ENCODE assay signal across 21 mouse cellular contexts in the genomic region with DNA sequence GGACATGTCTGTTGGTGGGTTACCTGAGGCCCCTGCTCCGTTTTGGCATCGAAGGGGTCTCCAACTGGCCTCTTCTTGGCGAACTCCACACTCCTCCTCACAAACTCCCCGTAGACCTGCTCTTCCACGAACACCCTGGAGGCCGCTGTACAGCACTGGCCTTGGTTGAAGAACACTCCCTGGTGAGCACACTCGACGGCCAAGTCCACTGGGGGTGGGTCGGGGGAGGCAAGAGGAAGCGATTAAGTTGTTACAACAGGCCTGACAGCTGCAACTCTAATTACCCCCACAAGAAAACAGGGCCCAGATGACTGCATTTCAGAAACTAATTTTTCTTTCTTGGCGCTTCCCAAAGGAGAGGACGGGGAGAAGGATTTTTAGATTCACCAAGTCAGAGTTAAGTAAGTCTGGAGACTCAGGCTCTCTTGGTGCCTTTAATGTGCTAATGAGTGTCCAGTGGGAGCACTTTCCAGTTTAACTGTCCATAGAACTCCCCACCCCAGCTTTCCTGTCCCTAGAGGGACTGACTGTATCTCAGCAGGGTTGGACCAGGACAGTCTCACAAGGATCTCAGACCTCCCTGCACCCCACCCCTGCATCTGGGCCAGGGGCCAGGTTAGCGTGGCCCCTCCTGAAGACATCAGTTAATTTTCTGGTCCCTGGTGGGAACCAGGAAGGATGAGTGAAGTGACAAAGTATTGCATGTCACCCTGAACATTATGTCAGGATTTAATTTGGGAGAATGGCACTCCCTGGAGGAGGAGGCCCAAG. TPM values are rescaled to one million over a fixed set of nuclear protein-coding genes. Genes with fewer than 3 reads are reported as not detected.
A peak's percentile ranks its signal among the peaks of the same experiment; 100 is the strongest.
DNase-seq lines count a peak whose midpoint lies in the region; ATAC-seq and TF ChIP-seq lines count a peak whose summit lies in the region.
"Had no signal": no experiment of that assay in that cellular context is flagged by ENCODE, and none has a peak within 500 bp of the region (broad histone marks: within the 10 kb centered on the region; RNA-seq: fewer than 3 reads in every experiment).

No protein-coding gene starts in this region.

- no peak for TF ChIP-seq CTCF in lung, postnatal 0 days (IDR thresholded peaks at IDR 0.05)

- no peak for TF ChIP-seq EP300 in lung, postnatal 0 days (IDR thresholded peaks at IDR 0.05)

- DNase-seq in gastrocnemius, postnatal 14 days = peak; percentile 49
- DNase-seq in gastrocnemius, postnatal 4 days (ENCODE audit: low spot score in 2 of 2) = no peak
- DNase-seq in lung, postnatal 0 days (ENCODE audit: low spot score) = peak; percentile 60
- no peak for DNase-seq in lung, adult 18-20 months
- peak; percentile 19 to 53 for DNase-seq in heart, adult 9 months (ENCODE audit: low spot score in 2 of 2)
- DNase-seq in testis, postnatal 10 days (ENCODE audit: low spot score) = peak; percentile 85
- no peak for DNase-seq in left cerebral cortex, adult 11 months (ENCODE audit: low spot score)
- DNase-seq: B cell, adult 2 months; cerebellum, postnatal 25 days; right cerebral cortex, adult 18-20 months; thymus, adult 2 months had no signal

- intact Hi-C loops in gastrocnemius, postnatal 14 days (cut with DNase I; ENCODE audit: low total_unique reads) = no loop called here

- no peak overlapping the region for H3K9ac ChIP-seq in lung, postnatal 0 days (replicated peaks; ENCODE audit: low read depth)
- H3K9ac ChIP-seq in hindbrain, embryonic 12.5 days = no peak overlapping the region
- H3K9ac ChIP-seq: embryonic facial prominence, embryonic 12.5 days; limb, embryonic 15.5 days; midbrain, embryonic 15.5 days had no signal

- H3K4me1 ChIP-seq in lung, postnatal 0 days (ENCODE audit: insufficient read depth, low read depth, low read length) = no peaks in the 10 kb centered on the region
- H3K4me1 ChIP-seq in hindbrain, embryonic 12.5 days = 0 out of 2 replicates have a peak, but pooled peaks cover 6% of the 10 kb centered on the region
- H3K4me1 ChIP-seq: midbrain, embryonic 15.5 days had no signal

- H3K27me3 ChIP-seq in lung, postnatal 0 days (replicated peaks; ENCODE audit: insufficient read depth, low read length) = no peaks in the 10 kb centered on the region
- H3K27me3 ChIP-seq in hindbrain, embryonic 12.5 days = no peaks in the 10 kb centered on the region
- H3K27me3 ChIP-seq: embryonic facial prominence, embryonic 12.5 days; limb, embryonic 15.5 days; midbrain, embryonic 15.5 days had no signal

- no peak overlapping the region for H3K4me2 ChIP-seq in lung, postnatal 0 days (replicated peaks; ENCODE audit: low read depth, low read length)
- H3K4me2 ChIP-seq in hindbrain, embryonic 12.5 days (replicated peaks) = no peak overlapping the region
- H3K4me2 ChIP-seq: embryonic facial prominence, embryonic 12.5 days; limb, embryonic 15.5 days; midbrain, embryonic 15.5 days had no signal

- no peak overlapping the region for H3K4me3 ChIP-seq in lung, postnatal 0 days (ENCODE audit: low read depth, low read length)
- H3K4me3 ChIP-seq in hindbrain, embryonic 12.5 days = no peak overlapping the region
- H3K4me3 ChIP-seq: embryonic facial prominence, embryonic 12.5 days; limb, embryonic 15.5 days; midbrain, embryonic 15.5 days had no signal

- no peaks in the 10 kb centered on the region for H3K9me3 ChIP-seq in lung, postnatal 0 days (ENCODE audit: low read length)
- H3K9me3 ChIP-seq in hindbrain, embryonic 12.5 days (replicated peaks) = no peaks in the 10 kb centered on the region
- H3K9me3 ChIP-seq: embryonic facial prominence, embryonic 12.5 days; limb, embryonic 15.5 days; midbrain, embryonic 15.5 days had no signal

- H3K36me3 ChIP-seq in lung, postnatal 0 days (ENCODE audit: insufficient read depth, low read length) = no peaks in the 10 kb centered on the region
- H3K36me3 ChIP-seq in hindbrain, embryonic 12.5 days = no peaks in the 10 kb centered on the region
- H3K36me3 ChIP-seq: embryonic facial prominence, embryonic 12.5 days; limb, embryonic 15.5 days; midbrain, embryonic 15.5 days had no signal

- peak; percentile 54 for ATAC-seq in lung, postnatal 0 days
- no peak for ATAC-seq in hindbrain, embryonic 12.5 days (ENCODE audit: low FRiP score)
- ATAC-seq: midbrain, embryonic 15.5 days had no signal

- no peak overlapping the region for H3K27ac ChIP-seq in lung, postnatal 0 days (ENCODE audit: low read length)
- no peak overlapping the region for H3K27ac ChIP-seq in hindbrain, embryonic 12.5 days
- H3K27ac ChIP-seq: embryonic facial prominence, embryonic 12.5 days; limb, embryonic 15.5 days; midbrain, embryonic 15.5 days had no signal

- 47% methylated on average over 13 of the region's 13 CpGs for WGBS in lung, postnatal 0 days
- WGBS in hindbrain, embryonic 12.5 days = 57% methylated on average over 13 of the region's 13 CpGs

RNA-seq across cellular contexts. Expression of gene Lrrk1, which starts 18.0 kb away (rescaled TPM):
- 1 to 10 TPM; 4.8 to 6.9 TPM for total RNA-seq in gastrocnemius, postnatal 14 days (2021)
- total RNA-seq in gastrocnemius, postnatal 4 days (2021) = 10 to 100 TPM; 13.7 to 14.4 TPM
- 20.5 and 27.9 TPM in 2 replicates for polyA plus RNA-seq in lung, postnatal 0 days (2015; fragmentation: Nextera tagmentation; extraction: Ambion mirVana)
- 7.2 and 7.6 TPM in 2 replicates for polyA plus RNA-seq in hindbrain, embryonic 12.5 days (2016; fragmentation: Nextera tagmentation; extraction: Ambion mirVana)

RNA-seq across cellular contexts. Expression of gene Aldh1a3, which starts 21.2 kb away (rescaled TPM):
- total RNA-seq in gastrocnemius, postnatal 14 days (2021) = 1 to 10 TPM; 2.1 to 6.0 TPM
- total RNA-seq in gastrocnemius, postnatal 4 days (2021) = 10 to 100 TPM; 14.4 to 18.2 TPM
- polyA plus RNA-seq in lung, postnatal 0 days (2015; fragmentation: Nextera tagmentation; extraction: Ambion mirVana) = 0.84 and 1.7 TPM in 2 replicates
- polyA plus RNA-seq in hindbrain, embryonic 12.5 days (2016; fragmentation: Nextera tagmentation; extraction: Ambion mirVana) = 7.5 and 22.2 TPM in 2 replicates

RNA-seq across cellular contexts. Expression of gene Gm10974, which starts 40.4 kb away (rescaled TPM):
- not detected for total RNA-seq in gastrocnemius, postnatal 14 days (2021)
- not detected for total RNA-seq in gastrocnemius, postnatal 4 days (2021)
- polyA plus RNA-seq in lung, postnatal 0 days (2015; fragmentation: Nextera tagmentation; extraction: Ambion mirVana) = not detected in 2 replicates
- not detected in 2 replicates for polyA plus RNA-seq in hindbrain, embryonic 12.5 days (2016; fragmentation: Nextera tagmentation; extraction: Ambion mirVana)
- total RNA-seq: ES-E14; left cerebral cortex, adult 18-20 months had no signal
- polyA plus RNA-seq: embryonic facial prominence, embryonic 12.5 days; forebrain, embryonic 11.5 days; hindbrain, embryonic 11.5 days; large intestine, adult 2 months; limb, embryonic 15.5 days; midbrain, embryonic 15.5 days; neural tube, embryonic 11.5 days; thymus, adult 2 months had no signal

Comparison
In these comparisons a context has a peak if more than half of its experiments do, and no peak if none do; other contexts are left out.
1. DNase-seq: peak in gastrocnemius, postnatal 14 days (single experiment), lung, postnatal 0 days (single experiment), heart, adult 9 months (2 of 2) and testis, postnatal 10 days (single experiment); none in gastrocnemius, postnatal 4 days (0 of 2), lung, adult 18-20 months (0 of 2) and left cerebral cortex, adult 11 months (single experiment).